Mouse (Mus musculus) layer of hippocampus, adult 9-11 months (tissue): ENCODE results near the gene Inhba.
A peak's percentile ranks its signal among the peaks of the same experiment; 100 is the strongest.

ENCODE experiments used
- DNase-seq: peaks from one replicate; pipeline ENCODE4 v3.0.0; 2022

Gene Inhba

DNA sequence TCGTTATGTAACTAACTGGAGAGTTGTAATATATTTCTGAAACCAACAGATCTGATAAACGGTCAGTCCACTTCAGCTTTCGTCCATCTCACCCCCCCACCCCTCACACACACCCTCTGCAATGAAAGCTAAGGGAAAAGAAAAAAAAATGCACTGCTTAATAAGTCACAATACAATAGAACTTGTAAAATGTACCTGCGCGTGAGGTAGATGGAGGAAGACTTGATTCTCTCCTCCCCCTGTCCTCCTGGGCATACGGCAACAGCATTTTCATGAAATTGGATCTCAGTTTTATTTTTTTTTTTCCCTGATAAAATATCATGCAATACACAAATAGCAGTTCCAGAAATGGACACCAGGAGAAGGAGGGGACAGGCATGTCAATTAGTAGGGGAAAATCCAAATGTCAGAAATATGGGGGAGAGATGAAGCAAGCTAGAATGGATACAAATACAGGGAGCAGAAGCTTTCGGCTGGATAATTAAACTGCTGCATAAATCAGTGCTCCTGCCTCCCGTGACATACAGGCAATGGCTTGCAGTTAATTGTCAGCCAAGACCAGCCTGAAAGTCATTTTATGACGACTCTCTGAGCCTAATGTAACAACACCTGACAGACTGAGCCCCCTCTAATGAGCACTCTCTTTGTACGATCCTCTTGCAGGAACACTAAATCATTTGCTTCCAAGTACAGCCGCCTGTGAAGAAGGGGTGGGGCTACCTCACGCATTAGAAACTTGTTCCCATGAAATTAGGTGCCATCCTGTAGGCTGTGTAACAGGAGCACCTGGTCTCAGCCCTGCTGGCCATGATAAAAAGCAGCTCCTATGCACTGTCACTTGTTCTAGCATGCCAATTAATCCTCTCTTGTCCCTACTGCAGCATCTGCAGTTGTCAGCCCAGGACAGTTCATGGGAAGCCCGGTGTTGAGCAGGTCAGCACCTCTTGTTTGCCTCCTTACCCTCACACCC lies 11.7 kb downstream of the Inhba start:
- peak; percentile 70 for DNase-seq

GRCm38 (mm10) chr13:16030557-16031057 lies 19.0 kb downstream of the Inhba start:
- no peak for DNase-seq

DNA sequence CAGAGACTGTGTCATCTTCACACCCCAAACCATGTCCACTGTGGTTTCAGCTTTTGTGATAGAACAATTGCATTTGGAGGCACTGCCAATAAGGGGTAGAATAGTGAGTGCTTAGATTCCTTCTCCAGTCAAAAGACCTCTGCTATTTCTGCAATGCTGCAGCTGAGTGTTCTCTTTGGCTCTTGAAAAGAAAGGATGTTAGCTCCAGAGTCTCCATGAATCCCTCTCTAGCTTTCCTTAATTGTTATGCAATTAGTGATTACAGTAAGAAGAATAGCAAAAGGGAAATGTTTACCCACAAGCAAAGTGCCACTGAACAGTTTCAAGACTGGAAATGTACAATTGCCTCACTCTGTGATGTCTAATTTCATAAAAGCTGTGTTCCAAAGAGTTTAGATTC lies 20.8 kb downstream of the Inhba start:
- no peak for DNase-seq

- DNase-seq = no peak
Observed at GRCm38 (mm10) chr13:16032935-16033592, 21.4 kb downstream of the Inhba start.

DNA sequence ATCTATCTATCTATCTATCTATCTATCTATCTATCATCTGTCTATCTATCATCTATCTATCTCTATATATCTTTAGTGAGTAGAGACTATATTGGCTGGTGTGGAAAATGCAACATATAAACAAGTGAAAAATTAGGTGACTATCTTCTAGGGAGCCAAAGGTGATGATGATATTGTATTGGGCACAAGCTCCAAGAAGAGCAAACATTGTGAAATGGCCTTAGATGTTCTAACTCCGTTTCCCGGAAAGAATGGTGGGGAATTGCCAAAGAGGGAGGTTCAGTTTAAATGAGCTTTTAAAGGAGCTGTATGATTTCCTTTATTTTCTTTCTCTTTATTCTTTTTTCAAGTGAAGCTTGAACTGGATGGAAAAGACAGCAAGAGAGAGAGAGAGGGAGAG lies 57.4 kb downstream of the Inhba start:
- DNase-seq = no peak

DNA sequence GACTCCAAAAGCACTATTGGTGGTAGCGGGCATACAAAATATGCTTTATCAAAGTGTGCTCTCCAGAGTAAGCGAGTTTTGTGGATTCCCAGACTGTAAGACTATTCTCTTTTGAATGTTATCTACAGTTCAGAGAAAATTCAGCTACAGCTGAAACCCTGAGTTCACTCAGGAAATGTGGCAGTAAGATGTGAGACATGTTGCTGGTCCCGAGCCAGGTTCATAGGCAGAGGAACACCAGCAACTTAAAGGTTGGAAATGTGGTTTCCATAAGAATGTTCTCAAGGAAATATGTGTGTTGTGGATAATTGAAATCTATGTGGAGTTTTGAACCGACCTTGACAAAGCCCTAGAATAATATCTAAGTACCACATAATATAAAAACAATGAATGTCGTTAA lies 65.6 kb downstream of the Inhba start:
- no peak for DNase-seq

DNA sequence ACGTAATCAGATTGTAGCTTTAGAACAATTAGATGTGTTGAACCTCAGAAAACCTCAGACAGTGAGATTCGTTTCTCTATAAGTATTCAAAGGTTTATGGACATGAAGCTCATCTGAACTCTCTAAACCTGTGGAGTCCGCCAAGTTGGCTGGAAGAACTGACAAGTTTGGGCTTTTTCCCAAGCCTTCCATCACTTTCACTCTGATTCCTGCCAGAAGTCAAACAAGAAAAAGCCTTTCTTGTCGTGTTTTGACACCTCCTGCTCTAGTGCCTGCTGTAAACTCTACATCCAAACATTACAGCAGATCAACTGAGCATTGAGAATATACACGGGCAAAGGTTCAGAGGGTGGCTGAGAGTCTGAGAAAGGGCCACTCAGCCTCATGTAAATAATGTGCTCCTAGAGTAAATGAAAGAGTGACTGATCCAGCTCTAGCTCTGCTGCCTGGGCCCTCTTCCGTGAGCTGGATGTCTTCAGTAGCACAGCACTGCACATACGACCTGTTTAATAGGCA lies 66.6 kb downstream of the Inhba start:
- DNase-seq = no peak

DNA sequence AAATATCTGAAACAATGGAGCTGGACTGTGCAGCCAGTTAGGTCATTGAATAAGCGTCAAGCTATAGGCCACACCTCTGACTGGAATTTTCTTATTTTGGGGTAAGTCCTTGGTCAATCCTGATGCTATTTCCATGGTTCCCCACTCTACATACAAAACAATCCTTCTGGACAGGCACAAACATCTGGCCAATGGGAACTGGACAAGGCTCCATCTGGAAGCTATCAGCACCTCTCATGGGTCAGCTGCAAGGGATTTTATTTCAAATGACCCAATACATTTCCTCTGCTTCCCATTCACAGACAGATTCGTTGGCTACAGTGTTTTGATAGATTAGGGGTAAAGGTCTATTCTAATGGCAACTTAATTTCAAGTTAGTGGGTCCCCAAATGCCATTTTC lies 68.6 kb downstream of the Inhba start:
- DNase-seq = no peak
